Mouse (Mus musculus) right cerebral cortex, postnatal 36 days (tissue): ENCODE results near the gene Ccdc187.

ENCODE experiments used
- DNase-seq, 2 experiments: peaks; one replicate each; pipeline ENCODE4 v3.0.0; 2022; ENCODE audit warnings: low spot score in 2 of 2, mixed read lengths in 1 of 2

Gene Ccdc187

DNA sequence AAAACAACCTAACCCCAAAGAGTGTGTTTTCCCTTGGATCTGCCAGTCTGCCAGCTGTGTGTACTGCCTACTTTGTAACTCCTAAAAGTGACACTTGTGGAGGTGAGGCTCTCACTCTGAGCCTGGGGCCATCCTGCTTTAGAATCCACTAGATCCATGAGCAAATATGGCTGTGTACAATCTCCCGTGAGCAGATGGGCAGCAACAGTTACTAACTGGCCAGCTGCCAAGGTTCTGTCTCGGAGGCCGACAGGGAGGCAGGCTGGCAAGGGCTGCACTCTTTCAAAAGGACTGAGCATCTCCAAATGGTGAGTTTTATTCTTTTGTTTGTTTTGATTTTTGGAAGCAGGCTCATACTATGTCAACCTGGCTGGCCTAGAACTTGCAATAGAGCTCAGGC is 79.8 kb downstream of the Ccdc187 start:
- no peak for DNase-seq

DNA sequence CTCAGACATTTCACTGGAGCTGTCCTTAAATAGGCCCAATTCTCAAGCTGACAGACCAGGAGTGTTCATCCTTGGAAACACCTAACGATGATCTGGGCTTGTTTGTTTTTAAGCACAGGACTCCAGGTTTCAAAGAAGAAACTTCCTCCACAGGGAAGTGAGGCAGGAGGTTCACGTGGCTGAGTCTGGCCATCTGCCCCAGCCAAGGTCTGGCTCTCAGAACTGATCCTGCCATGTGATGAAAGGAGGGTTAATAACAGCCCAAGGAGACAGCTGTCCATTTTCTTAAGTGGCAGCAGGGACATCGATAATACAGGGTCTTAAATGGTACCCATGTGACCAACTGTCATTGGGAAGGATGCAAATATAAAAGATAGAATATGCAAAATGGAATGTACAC is 84.8 kb downstream of the Ccdc187 start:
- DNase-seq, result no peak

- no peak for DNase-seq
These were observed 86.1 kb downstream of the Ccdc187 start, which contains the start of gene Lhx3 for GRCm38 (mm10) chr2:26208126-26208789. Lhx3 (minus strand) TSS chr2:26208289.

- no peak for DNase-seq
These were observed 86.8 kb downstream of the Ccdc187 start for GRCm38 (mm10) chr2:26207559-26207958.

DNA sequence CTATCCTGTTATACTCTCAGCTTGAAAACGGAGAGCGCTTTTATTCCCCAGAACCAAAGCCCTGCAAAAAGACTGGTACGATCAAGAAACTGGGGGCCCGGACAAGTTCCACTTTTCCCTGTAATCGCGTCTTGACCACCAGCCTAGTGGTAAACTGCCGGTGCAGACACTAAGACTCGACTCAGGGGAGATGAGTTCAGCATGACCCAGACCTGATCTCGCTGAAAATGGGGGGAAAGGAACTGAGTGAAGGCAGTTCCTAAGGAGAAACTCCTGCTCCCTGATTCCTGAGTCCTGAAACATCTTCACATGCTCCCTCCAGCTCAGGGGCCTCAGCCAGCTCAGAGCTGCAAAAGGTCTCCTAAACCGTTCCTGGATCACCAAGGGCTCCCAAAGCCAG is 88.6 kb downstream of the Ccdc187 start:
- DNase-seq, result no peak

GRCm38 (mm10) chr2:26205126-26205525 is 89.2 kb downstream of the Ccdc187 start:
- no peak for DNase-seq

GRCm38 (mm10) chr2:26202849-26203475 is 91.4 kb downstream of the Ccdc187 start:
- peak; percentile 16 to 27 for DNase-seq

GRCm38 (mm10) chr2:26201926-26202848 is 92.2 kb downstream of the Ccdc187 start:
- DNase-seq, result no peak

DNA sequence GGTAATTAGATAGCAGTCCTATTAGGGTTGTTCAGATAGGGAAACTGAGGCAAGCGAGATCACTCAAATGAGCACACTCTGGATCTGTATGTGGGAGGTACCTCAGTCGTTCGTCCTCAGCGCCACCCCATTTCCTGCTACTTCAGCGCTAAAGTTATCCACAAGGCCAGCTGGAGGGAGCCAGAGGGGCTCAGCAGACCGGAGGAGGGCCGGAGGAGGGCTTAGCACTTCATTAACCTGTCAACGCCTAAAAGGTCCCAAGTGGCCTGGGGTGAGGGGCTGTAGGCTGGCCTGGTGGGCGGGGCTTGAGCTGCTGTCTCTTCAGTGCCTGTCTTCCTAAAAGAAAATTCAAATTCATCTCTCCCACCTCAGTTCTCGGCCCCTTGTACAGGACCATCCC is 95.9 kb downstream of the Ccdc187 start:
- DNase-seq, result no peak

DNA sequence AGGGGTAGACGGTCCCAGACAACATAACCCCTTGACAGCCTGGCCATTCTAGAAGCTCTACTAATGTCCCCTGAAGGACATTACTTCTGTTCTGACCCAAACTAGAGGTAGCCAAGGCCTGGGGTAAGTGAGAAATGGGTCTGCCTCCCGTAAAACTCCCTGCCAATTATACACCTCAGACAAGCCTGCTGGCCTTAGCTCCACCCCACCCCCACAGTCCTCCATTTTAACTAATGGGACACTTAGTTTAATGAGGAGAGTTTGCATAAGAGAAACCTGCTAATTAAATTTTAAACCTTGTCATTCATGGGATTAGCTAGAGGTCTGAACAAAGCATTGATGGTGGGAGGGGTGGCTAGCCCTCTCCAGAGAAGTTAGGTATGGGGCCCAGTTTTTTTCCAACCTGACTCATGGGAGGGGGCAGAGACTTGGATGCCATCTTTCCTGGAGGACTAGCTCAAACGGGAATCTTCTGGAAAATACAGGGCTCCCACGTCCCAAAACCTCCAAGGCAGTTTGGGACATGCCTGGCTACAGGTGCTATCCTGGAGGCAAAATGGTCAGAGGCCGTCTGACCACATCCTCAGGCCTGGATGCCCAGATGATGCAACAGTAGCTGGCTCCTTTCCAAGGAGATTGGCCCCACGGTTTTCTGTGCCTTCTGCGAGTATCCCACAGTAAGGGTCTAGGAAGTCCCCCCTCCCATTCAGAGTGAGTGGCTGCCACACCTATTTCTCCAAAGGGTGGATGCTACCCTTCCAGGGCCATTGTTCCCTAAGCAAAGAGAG is 99.6 kb downstream of the Ccdc187 start:
- no peak for DNase-seq
